ENCODE assay signal across 8 mouse cellular contexts in the genomic region with DNA sequence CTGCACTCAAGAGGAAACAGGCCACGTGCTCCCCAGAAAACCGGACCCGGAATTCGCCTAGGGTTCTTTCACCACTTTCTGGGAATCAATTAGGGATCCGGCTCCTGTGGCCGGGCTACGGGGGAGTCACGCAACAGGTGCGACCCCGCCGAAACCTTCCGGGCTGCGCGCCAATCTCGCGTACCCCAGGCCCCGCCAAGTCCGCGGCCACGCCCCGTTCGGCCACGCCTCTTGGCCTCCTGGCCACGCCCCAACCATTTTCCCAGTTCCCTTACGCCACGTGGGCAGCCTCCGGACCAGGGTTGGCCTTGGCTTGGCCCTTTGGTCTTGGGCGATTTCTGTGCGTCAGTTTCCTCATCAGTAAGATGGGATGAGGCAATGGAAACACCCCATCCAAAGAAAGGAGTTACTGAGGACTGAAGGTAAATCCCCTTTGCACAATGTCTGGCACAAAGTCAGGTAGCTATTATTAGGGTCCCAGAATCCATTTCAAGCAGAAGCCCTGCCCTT. TPM values are rescaled to one million over a fixed set of nuclear protein-coding genes. Genes with fewer than 3 reads are reported as not detected.
DNase-seq lines count a peak whose midpoint lies in the region; ATAC-seq and TF ChIP-seq lines count a peak whose summit lies in the region.

A gene (minus strand): TSS at position 182 of the 510 bp plus-strand sequence.

- H3K27ac ChIP-seq in cortical plate, adult 2 months (ENCODE audit: insufficient read depth, low read length): peak within 1 kb of the TSS; percentile 78

- TF ChIP-seq POLR2A in cortical plate, adult 2 months (IDR thresholded peaks at IDR 0.05; ENCODE audit: extremely low read depth, insufficient read depth, low read length): no peak

- H3K4me3 ChIP-seq in cortical plate, adult 2 months (ENCODE audit: insufficient read depth, low read length): peak within 1 kb of the TSS; percentile 81

- DNase-seq in right cerebral cortex, adult 18-20 months: peak; percentile 34
- DNase-seq in right cerebral cortex, postnatal 25 days: no peak
- DNase-seq in gastrocnemius, postnatal 36 days: peak; percentile 78 to 84
- DNase-seq in left cerebral cortex, postnatal 36 days (ENCODE audit: low spot score in 2 of 2): no peak
- DNase-seq in mesoderm, embryonic 11.5 days (ENCODE audit: low read depth, low spot score): peak; percentile 84
- DNase-seq in spleen, postnatal 14 days (ENCODE audit: low spot score in 2 of 2): peak; percentile 56 to 64

- no peak for ATAC-seq in inflammation-experienced regulatory T-cells, adult 6 months

- intact Hi-C loops in gastrocnemius, postnatal 36 days (cut with DNase I): no loop called here
- intact Hi-C loops in left cerebral cortex, postnatal 36 days (cut with DNase I): loop anchor here (5.0 kb wide), 1 partner anchor 61 kb away; a partner anchor contains a TSS

- peaks cover 9% of the 10 kb centered on the region; the same call in 1 of the 2 replicates for H3K4me1 ChIP-seq in cortical plate, adult 2 months (ENCODE audit: control insufficient read depth, insufficient read depth, low read length)

- no peak for TF ChIP-seq CTCF in cortical plate, adult 2 months (IDR thresholded peaks at IDR 0.05; ENCODE audit: extremely low read depth, insufficient read depth, low read length)

RNA-seq across cellular contexts. Expression of the gene that starts here (rescaled TPM):
- 76.3 and 76.8 TPM in 2 replicates for polyA plus RNA-seq in cortical plate, adult 2 months (2012; rRNA removed)
- 1 to 10 TPM; 3.8 TPM for total RNA-seq in gastrocnemius, postnatal 36 days (2021)
- polyA plus RNA-seq in inflammation-experienced regulatory T-cells, adult 6 months (2017; shearing (Covaris generic)): 10 to 100 TPM; 15.6 to 26.4 (median 18.1) TPM
- total RNA-seq in left cerebral cortex, postnatal 36 days (2021): 10 to 100 TPM; 48.9 to 52.9 TPM

Comparison
In these comparisons a context has a peak if more than half of its experiments do, and no peak if none do; other contexts are left out.
1. RNA of the gene that starts here (total RNA-seq): 48.9 to 52.9 TPM in left cerebral cortex, postnatal 36 days; 3.8 TPM in gastrocnemius, postnatal 36 days; every median in the first group is over 10 times any median in the second.
2. DNase-seq: peak in right cerebral cortex, adult 18-20 months (single experiment), gastrocnemius, postnatal 36 days (2 of 2), mesoderm, embryonic 11.5 days (single experiment) and spleen, postnatal 14 days (2 of 2); none in right cerebral cortex, postnatal 25 days (single experiment) and left cerebral cortex, postnatal 36 days (0 of 2).